Mouse (Mus musculus) lung, embryonic 14.5 days (tissue): ENCODE results near the gene Selenbp2. TPM values are rescaled to one million over a fixed set of nuclear protein-coding genes. Genes with fewer than 3 reads are reported as not detected.
"Not testable (repeated sequence)": the region's sequence is repeated elsewhere in the genome, so short reads cannot be mapped to it uniquely, and the experiment has no call there.

Experiments
- ATAC-seq: fragments of 200-750 bp; cut with Nextera tagmentation; 2 replicates; pipeline ENCODE4 v1.8.0; 2017; ENCODE audit warnings: mild to moderate bottlenecking, moderate TSS enrichment, moderate library complexity; ENCODE audit not compliant: insufficient read depth
- DNase-seq: peaks from one replicate; pipeline ENCODE4 v3.0.0-alpha.2; 2015
- H3K27ac ChIP-seq: fragments of 300-500 bp; sonication (generic); 2 replicates; pipeline ENCODE4 v1.5.1; 2014; ENCODE audit warnings: low read depth, mild to moderate bottlenecking, moderate library complexity
- H3K27me3 ChIP-seq: fragments of 300-500 bp; sonication (generic); 2 replicates; pipeline ENCODE4 v1.6.1; 2014; ENCODE audit warnings: low read length, control low read depth; ENCODE audit not compliant: insufficient read depth
- H3K36me3 ChIP-seq: fragments of 300-500 bp; sonication (generic); 2 replicates; pipeline ENCODE4 v1.6.1; 2014; ENCODE audit warnings: control low read depth; ENCODE audit not compliant: insufficient read depth
- H3K4me1 ChIP-seq: fragments of 300-500 bp; sonication (generic); 2 replicates; pipeline ENCODE4 v1.6.1; 2014; ENCODE audit warnings: antibody characterized with exemption, control low read depth; ENCODE audit not compliant: insufficient read depth
- H3K4me2 ChIP-seq: fragments of 300-500 bp; sonication (generic); 2 replicates; pipeline ENCODE4 v1.6.1; 2014; ENCODE audit warnings: mild to moderate bottlenecking
- H3K4me3 ChIP-seq: fragments of 300-500 bp; sonication (generic); 2 replicates; pipeline ENCODE4 v1.5.1; 2014; ENCODE audit warnings: low read depth, low read length
- H3K9ac ChIP-seq: fragments of 300-500 bp; sonication (generic); 2 replicates; pipeline ENCODE4 v1.6.1; 2014
- H3K9me3 ChIP-seq: fragments of 300-500 bp; sonication (generic); 2 replicates; pipeline ENCODE4 v1.6.1; 2016; ENCODE audit warnings: low read depth, low read length, control low read depth
- CTCF ChIP-seq: IDR thresholded peaks from 2 replicates; pipeline ENCODE4 v1.5.1; 2016; ENCODE audit warnings: antibody characterized with exemption, low read depth
- WGBS: fragments of 180-500 bp; shearing (Covaris S2); extraction: QIAGEN DNeasy Blood & Tissue Kit; methylation state at CpG from one replicate; pipeline ENCODE4 v1.1.7; 2014; 5-methylcytosine and 5-hydroxymethylcytosine counted together
- polyA plus RNA-seq: library from polyadenylated mRNA; unstranded; fragments of >200 nt; fragmentation: Nextera tagmentation; extraction: Ambion mirVana; gene quantifications from 2 replicates; pipeline ENCODE4 v1.2.1, GENCODE M21; 2014

The Selenbp2 gene
- polyA plus RNA-seq, 1 experiment from 2014 or later, result 4.2 TPM

DNA sequence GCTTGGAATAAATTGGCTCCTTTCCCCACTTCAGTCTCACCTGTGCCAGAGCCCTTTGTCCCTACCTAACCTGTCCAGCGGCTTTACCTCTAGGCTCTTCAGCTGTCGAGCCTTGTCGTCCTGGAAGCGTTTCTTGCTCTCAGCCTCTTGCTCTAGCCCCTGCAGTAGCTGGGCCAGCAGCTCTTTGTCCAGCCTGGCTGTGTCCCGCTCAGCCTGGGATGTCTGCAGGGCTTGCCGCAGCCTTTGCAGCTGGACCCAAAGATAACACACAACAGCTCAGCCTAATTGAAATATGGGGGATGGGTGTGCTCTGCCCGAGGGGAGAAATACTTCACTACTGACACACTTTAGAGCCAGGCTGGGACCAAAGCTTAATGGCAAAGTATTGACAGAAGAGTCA, 27.5 kb upstream of the Selenbp2 start:
- 10% methylated on average over 7 of the region's 7 CpGs for WGBS
- H3K36me3 ChIP-seq, H3K9me3 ChIP-seq, H3K4me2 ChIP-seq, H3K4me1 ChIP-seq, H3K27ac ChIP-seq, H3K9ac ChIP-seq, H3K27me3 ChIP-seq, H3K4me3 ChIP-seq: not testable (repeated sequence)
- peak; percentile 23 for DNase-seq
- ATAC-seq, result peak; percentile 54; the same call in 1 of the 2 replicates

DNA sequence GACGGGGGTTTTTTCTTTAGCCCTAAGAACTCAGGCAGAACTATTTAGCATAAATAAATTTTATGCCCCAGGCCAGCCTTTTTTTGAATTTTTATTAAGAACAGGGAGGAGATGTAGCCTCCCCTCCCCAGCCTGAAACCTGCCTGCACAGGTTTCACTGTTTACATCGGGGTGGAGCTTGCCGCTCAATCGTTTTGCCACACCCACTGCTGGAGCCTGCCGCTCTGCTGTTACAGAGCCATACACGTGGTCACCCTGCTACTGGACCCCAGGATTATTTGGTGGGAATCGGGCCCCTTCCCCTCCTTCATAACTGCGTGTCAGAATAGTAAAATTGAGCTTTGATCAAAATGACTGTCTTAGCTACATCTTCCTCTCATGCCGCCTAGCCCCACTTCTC, 18.3 kb upstream of the Selenbp2 start:
- not testable (repeated sequence) for ATAC-seq, DNase-seq, H3K9ac ChIP-seq, H3K9me3 ChIP-seq, H3K4me3 ChIP-seq, H3K27me3 ChIP-seq, H3K27ac ChIP-seq, H3K4me1 ChIP-seq, H3K36me3 ChIP-seq, H3K4me2 ChIP-seq
- 78% methylated on average over 9 of the region's 9 CpGs for WGBS

DNA sequence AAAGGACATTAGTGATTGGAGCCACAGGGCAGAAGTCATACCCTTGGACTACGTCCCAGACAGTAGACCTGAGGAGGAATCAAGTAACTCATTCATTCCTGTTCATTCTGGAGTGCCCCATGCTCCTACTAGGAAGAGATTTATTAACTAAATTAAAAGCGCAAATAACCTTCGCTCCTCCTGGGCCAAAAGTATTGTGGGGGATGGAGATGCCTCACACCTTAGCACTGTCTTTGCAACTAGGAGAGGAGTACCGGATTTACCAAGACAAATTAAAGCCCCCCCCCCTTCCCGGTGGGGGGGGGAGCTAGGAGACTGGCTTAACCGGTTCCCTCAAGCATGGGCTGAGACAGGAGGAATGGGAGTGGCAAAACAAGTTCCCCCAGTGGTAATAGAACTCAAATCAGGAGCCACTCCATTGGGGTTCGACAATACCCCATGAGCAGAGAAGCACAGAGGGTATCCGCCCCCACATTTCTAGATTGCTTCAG, 14.0 kb upstream of the Selenbp2 start:
- no peak overlapping the region for H3K27ac ChIP-seq
- no peaks in the 10 kb centered on the region for H3K27me3 ChIP-seq
- WGBS, result 62% methylated on average over 8 of the region's 8 CpGs
- ATAC-seq, result peak; percentile 52
- TF ChIP-seq CTCF, result no peak
- no peaks in the 10 kb centered on the region for H3K36me3 ChIP-seq
- peak; percentile 43 for DNase-seq
- H3K4me2 ChIP-seq, result no peak overlapping the region
- H3K9ac ChIP-seq, result no peak overlapping the region
- H3K4me1 ChIP-seq, result no peaks in the 10 kb centered on the region
- no peak overlapping the region for H3K4me3 ChIP-seq
- H3K9me3 ChIP-seq, result no peaks in the 10 kb centered on the region

DNA sequence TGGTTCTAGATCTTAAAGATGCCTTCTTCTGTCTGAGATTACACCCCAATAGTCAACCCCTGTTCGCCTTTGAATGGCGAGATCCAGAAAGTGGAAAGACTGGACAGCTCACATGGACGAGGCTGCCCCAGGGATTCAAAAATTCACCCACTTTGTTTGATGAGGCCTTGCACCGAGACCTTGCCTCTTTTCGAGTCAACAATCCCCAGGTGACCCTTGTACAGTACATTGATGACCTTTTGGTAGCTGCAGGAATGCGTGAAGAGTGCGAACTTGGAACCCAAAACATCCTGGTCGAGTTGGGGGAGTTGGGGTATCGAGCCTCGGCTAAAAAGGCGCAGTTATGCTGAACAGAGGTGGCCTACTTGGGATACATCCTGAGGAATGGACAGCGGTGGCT, 13.3 kb upstream of the Selenbp2 start:
- DNase-seq, H3K9ac ChIP-seq: not testable (repeated sequence)
- WGBS, result 84% methylated on average over 12 of the region's 12 CpGs

DNA sequence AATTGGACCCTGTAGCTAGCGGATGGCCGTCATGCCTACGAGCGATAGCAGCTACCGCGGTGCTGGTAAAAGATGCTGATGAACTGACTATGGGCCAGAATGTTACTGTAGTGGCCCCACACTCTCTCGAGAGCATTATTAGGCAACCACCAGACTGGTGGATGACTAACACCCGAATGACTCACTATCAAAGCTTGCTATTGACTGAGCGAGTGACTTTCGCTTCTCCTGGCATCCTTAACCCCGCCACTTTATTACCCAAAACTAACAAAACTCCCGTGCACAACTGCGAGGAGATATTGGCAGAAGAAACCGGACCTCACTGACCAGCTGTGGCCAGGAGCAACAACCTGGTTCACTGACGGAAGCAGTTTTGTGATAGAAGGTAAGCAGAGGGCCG, 12.6 kb upstream of the Selenbp2 start:
- Histone ChIP-seq H3K36me3 (no peaks in the 10 kb centered on the region), H3K9ac (no peak overlapping the region), H3K27ac (no peak overlapping the region), H3K4me1 (no peaks in the 10 kb centered on the region), H3K27me3 (no peaks in the 10 kb centered on the region), H3K9me3 (no peaks in the 10 kb centered on the region), H3K4me3 (no peak overlapping the region), H3K4me2 (no peak overlapping the region)
- ATAC-seq (no peak), DNase-seq (no peak)
- 84% methylated on average over 16 of the region's 16 CpGs for WGBS
- TF ChIP-seq CTCF, result no peak

More for the DNA sequence above, 13.3 kb upstream of the Selenbp2 start:
- H3K4me2 ChIP-seq, H3K36me3 ChIP-seq, H3K27me3 ChIP-seq, ATAC-seq, H3K27ac ChIP-seq, H3K4me3 ChIP-seq, H3K4me1 ChIP-seq, H3K9me3 ChIP-seq: not testable (repeated sequence)

DNA sequence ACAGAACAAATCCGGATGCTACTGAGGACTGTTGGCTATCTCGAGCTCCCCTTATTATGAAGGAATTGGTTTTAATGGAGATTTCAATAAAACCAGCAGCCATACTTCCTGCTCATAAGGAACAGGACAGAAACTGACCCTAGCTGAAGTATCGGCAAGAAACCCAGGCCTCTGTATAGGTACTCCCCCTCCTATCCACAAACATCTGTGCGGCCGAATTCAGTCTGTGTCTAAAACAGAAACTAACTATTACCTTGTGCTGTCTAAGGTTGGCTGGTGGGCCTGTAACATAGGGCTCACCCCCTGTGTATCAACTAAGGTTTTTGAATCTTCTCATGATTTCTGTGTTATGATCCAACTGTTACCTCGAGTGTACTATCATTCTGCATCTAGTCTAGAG, 9.7 kb upstream of the Selenbp2 start:
- H3K4me1 ChIP-seq, result no peaks in the 10 kb centered on the region
- ATAC-seq (no peak), DNase-seq (no peak)
- 70% methylated on average over 6 of the region's 6 CpGs for WGBS
- no peak overlapping the region for H3K4me2 ChIP-seq
- no peaks in the 10 kb centered on the region for H3K27me3 ChIP-seq
- no peak overlapping the region for H3K4me3 ChIP-seq
- H3K27ac ChIP-seq, result no peak overlapping the region
- no peak overlapping the region for H3K9ac ChIP-seq
- no peaks in the 10 kb centered on the region for H3K9me3 ChIP-seq
- no peak for TF ChIP-seq CTCF
- H3K36me3 ChIP-seq, result no peaks in the 10 kb centered on the region

DNA sequence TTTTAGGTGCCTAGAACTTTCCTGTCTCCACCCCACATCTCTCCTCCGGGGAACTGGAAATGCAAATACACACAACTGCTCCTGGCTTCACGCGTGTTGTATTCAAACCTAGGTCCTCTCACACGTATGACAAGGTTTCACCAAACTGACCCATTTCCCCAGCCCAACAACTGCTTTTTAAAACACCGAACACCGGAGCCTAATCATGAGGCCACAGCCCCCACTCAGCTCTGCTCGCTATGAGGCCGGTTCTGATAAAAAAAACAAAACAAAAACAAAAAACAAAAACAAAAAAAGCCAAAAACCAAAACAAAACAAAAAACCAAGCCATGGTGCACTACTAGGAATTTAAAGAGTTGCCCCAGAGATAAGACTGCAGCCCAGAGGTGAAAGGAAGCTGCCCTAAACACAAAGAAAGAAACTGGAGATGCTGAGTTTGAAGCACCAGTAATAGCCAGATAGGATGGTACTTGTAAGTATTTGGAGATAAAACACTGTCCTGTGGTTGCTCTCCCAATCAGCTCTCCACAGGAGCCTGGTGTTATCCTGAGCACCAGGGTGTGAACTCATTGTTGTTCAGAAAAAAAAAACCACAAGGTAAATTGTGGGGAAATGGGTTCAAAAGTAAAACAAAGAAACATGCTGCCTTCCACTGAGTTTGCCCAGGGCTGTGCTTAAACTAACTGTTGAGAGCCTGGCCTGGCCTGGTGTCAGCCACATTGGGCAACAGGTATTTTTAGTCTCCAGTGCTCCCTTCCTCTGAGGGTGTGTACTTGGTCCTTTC, 7.2 kb upstream of the Selenbp2 start:
- WGBS, result 81% methylated on average over 8 of the region's 8 CpGs
- not testable (repeated sequence) for ATAC-seq

DNA sequence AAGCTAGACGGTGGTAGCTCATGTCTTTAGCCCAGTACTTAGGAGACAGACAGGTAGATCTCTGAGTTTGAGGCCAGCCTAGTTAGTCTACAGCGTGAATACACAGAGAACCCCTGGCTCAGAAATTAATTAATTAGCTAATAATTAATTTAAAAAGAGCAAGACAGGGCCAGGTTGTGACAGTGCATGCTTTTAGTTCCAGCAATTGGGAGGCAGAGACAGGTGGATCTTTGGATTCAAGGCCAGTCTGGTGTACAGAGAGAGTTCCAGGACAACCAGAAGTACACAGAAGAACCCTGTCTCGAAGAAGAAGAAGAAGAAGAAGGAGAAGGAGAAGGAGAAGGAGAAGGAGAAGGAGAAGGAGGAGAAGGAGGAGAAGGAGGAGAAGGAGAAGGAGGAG, 4.7 kb upstream of the Selenbp2 start:
- H3K27ac ChIP-seq, H3K36me3 ChIP-seq, DNase-seq, H3K4me3 ChIP-seq, H3K4me2 ChIP-seq, H3K4me1 ChIP-seq, ATAC-seq, H3K27me3 ChIP-seq, H3K9me3 ChIP-seq, H3K9ac ChIP-seq: not testable (repeated sequence)
- WGBS, result 77% methylated on average over 3 of the region's 3 CpGs

More for the DNA sequence above, 7.2 kb upstream of the Selenbp2 start:
- not testable (repeated sequence) for H3K27me3 ChIP-seq, H3K9ac ChIP-seq, H3K4me2 ChIP-seq, H3K4me3 ChIP-seq, H3K27ac ChIP-seq, H3K9me3 ChIP-seq, DNase-seq, H3K4me1 ChIP-seq, H3K36me3 ChIP-seq

DNA sequence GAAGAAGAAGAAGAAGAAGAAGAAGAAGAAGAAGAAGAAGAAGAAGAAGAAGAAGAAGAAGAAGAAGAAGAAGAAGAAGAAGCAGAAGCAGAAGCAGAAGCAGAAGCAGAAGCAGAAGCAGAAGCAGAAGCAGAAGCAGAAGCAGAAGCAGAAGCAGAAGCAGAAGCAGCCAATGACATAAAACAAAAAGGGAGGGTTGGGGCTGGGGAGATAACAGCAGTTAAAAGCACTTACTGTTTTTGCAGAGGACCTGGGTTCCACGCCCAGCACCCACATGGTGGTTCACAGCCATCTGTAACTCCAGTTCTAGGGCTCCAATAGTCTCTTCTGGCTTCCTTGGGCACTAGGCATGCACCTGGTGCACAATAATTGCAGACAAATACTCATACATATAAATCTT, 4.2 kb upstream of the Selenbp2 start:
- not testable (repeated sequence) for H3K9ac ChIP-seq, H3K4me3 ChIP-seq, ATAC-seq, DNase-seq, H3K4me2 ChIP-seq, H3K27me3 ChIP-seq, H3K9me3 ChIP-seq, H3K4me1 ChIP-seq, H3K36me3 ChIP-seq, H3K27ac ChIP-seq
- WGBS, result 60% methylated on average over 1 of the region's 1 CpGs

DNA sequence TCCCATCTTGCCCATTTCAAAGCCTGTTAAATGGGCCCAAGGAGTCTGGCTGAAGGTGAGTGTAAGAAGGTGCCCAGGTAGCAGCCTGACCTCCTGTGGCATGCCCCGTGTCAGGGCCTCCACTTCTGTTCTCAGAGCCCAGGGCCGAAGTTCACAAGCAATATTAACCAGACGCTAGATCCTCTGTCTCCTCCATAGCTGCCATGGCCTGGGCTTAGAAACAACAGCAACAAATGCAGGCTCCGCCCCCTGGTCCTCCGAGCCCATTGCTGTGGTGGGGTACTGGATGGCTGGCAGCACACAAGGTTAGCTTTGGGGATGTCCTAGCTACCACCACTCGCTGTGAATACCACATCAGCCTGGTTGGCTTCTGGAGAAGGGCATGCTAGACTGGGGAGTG, 3.2 kb upstream of the Selenbp2 start:
- H3K4me2 ChIP-seq, H3K4me3 ChIP-seq, ATAC-seq, H3K27me3 ChIP-seq, H3K36me3 ChIP-seq, H3K27ac ChIP-seq, H3K4me1 ChIP-seq, DNase-seq, H3K9ac ChIP-seq, H3K9me3 ChIP-seq: not testable (repeated sequence)
- 55% methylated on average over 6 of the region's 6 CpGs for WGBS
